Mouse (Mus musculus) kidney, postnatal 0 days (tissue): ENCODE data around the gene Wipf2. TPM values are rescaled to one million over a fixed set of nuclear protein-coding genes. Genes with fewer than 3 reads are reported as not detected.

ENCODE experiments used
- ATAC-seq: fragments of 200-750 bp; cut with Nextera tagmentation; replicated peaks from 2 replicates; pipeline ENCODE4 v1.8.0; 2017; ENCODE audit warnings: low read depth, moderate number of reproducible peaks, moderate TSS enrichment, moderate library complexity; ENCODE audit not compliant: low FRiP score
- DNase-seq: peaks from one replicate; pipeline ENCODE4 v3.0.0-alpha.2; 2016; ENCODE audit warnings: low spot score
- H3K27ac ChIP-seq: fragments of 300-500 bp; sonication (generic); 2 replicates; pipeline ENCODE4 v1.5.1; 2014; ENCODE audit warnings: mild to moderate bottlenecking
- H3K27me3 ChIP-seq: fragments of 300-500 bp; sonication (generic); 2 replicates; pipeline ENCODE4 v1.6.1; 2014; ENCODE audit warnings: low read length, mixed read lengths; ENCODE audit not compliant: insufficient read depth
- H3K36me3 ChIP-seq: fragments of 300-500 bp; sonication (generic); 2 replicates; pipeline ENCODE4 v1.6.1; 2014; ENCODE audit warnings: low read length, mixed read lengths; ENCODE audit not compliant: insufficient read depth
- H3K4me1 ChIP-seq: fragments of 300-500 bp; sonication (generic); replicated peaks from 2 replicates; pipeline ENCODE4 v1.6.1; 2014; ENCODE audit warnings: antibody characterized with exemption, low read length, mixed read lengths; ENCODE audit not compliant: insufficient read depth
- H3K4me2 ChIP-seq: fragments of 300-500 bp; sonication (generic); 2 replicates; pipeline ENCODE4 v1.6.1; 2014; ENCODE audit warnings: mild to moderate bottlenecking, low read length, moderate library complexity, mixed read lengths
- H3K4me3 ChIP-seq: fragments of 300-500 bp; sonication (generic); replicated peaks from 2 replicates; pipeline ENCODE4 v1.5.1; 2014; ENCODE audit warnings: low read depth, low read length
- H3K9ac ChIP-seq: fragments of 300-500 bp; sonication (generic); 2 replicates; pipeline ENCODE4 v1.6.1; 2014; ENCODE audit warnings: low read depth, low read length
- H3K9me3 ChIP-seq: fragments of 300-500 bp; sonication (generic); replicated peaks from 2 replicates; pipeline ENCODE4 v1.6.1; 2016; ENCODE audit warnings: low read length, inconsistent platforms, mixed read lengths
- CTCF ChIP-seq: IDR thresholded peaks from 2 replicates; pipeline ENCODE4 v1.5.1; 2016; ENCODE audit warnings: antibody characterized with exemption, low read depth, mild to moderate bottlenecking, moderate library complexity
- WGBS: fragments of 180-500 bp; shearing (Covaris S2); extraction: QIAGEN DNeasy Blood & Tissue Kit; methylation state at CpG from one replicate; pipeline ENCODE4 v1.1.7; 2014; 5-methylcytosine and 5-hydroxymethylcytosine counted together
- polyA plus RNA-seq: library from polyadenylated mRNA; unstranded; fragments of >200 nt; fragmentation: Nextera tagmentation; extraction: Ambion mirVana; gene quantifications from 2 replicates; pipeline ENCODE4 v1.2.1, GENCODE M21; 2015

Wipf2 gene
- polyA plus RNA-seq, 1 experiment from 2014 or later: 3.4 TPM

DNA sequence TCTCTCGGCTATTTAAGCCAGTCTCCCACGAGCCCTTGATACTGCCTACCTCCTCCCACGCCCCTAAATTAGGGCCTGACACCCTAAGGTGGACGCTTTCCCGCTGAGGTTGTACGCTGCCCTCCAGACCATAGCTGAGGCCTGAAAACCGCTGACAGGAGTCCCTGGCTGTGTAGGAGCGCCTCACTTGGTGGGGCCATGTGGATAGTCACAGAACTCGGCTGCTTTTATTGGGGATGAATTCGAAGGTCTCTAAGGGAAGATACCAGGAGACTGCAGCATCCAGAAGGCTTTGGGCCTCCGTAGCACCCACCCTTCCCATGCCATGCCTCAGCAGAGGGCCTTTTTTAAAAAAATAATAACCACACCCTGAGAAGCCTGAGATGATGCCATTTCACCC is 25.5 kb upstream of the Wipf2 start:
- DNase-seq (no peak), ATAC-seq (no peak)
- Histone ChIP-seq H3K36me3 (peaks cover 14% of the 10 kb centered on the region), H3K4me1 (peaks cover 17% of the 10 kb centered on the region), H3K9me3 (no peaks in the 10 kb centered on the region), H3K4me2 (peak overlapping the region; percentile 100), H3K4me3 (no peak overlapping the region; the same call in 1 of the 2 replicates), H3K27me3 (no peaks in the 10 kb centered on the region), H3K27ac (no peak overlapping the region), H3K9ac (no peak overlapping the region)
- WGBS: 37% methylated on average over 11 of the region's 11 CpGs
- TF ChIP-seq CTCF: no peak

DNA sequence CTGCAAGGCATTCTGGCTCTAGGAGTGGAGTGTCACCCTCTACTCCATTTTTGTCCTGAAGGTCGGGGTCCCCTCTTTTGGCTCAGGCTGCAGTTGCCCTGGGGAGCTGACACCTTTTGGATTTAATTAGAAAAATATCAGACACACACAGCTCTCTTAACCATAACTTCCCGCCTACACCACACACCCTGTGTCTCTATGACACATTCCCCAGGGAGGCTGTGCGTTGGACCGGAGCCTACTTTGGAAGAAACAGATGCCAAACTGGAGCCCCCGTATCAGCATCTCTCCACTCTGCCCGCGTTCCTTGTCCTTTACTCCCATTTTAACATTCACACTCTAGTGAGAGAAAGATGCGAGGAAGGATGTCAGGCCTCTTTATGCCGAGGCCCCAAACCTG is 24.9 kb upstream of the Wipf2 start:
- no peak for ATAC-seq
- H3K9me3 ChIP-seq: no peaks in the 10 kb centered on the region
- no peak for TF ChIP-seq CTCF
- no peak overlapping the region for H3K4me2 ChIP-seq
- no peak overlapping the region for H3K27ac ChIP-seq
- no peak for DNase-seq
- no peaks in the 10 kb centered on the region for H3K27me3 ChIP-seq
- H3K4me1 ChIP-seq: peaks cover 17% of the 10 kb centered on the region
- peaks cover 8% of the 10 kb centered on the region for H3K36me3 ChIP-seq
- no peak overlapping the region for H3K9ac ChIP-seq
- no peak overlapping the region for H3K4me3 ChIP-seq
- 57% methylated on average over 9 of the region's 9 CpGs for WGBS

DNA sequence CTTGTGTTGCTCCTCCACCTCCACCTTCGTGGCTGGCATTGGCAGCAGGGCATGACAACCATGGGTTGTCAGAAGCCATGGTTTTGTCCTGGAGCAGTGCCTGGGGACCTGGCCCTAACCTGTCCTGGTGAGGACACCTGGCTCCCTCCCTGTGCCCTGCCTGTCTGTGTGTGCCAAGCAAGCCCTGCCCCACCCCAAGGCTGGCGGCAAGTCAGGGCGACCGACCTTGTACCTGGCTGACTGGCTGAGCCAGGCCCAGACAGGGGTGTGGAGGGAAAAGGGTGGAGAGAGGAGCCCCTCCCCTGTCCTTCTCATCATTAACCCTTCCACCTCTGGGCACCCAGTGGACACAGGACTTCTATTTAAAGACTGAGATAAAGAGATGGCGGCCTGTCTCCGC is 24.0 kb upstream of the Wipf2 start:
- ATAC-seq (no peak), DNase-seq (no peak)
- no peak overlapping the region for H3K4me3 ChIP-seq
- no peaks in the 10 kb centered on the region for H3K9me3 ChIP-seq
- H3K27ac ChIP-seq: no peak overlapping the region
- H3K9ac ChIP-seq: no peak overlapping the region
- H3K4me2 ChIP-seq: no peak overlapping the region
- H3K27me3 ChIP-seq: no peaks in the 10 kb centered on the region
- H3K4me1 ChIP-seq: peaks cover 17% of the 10 kb centered on the region
- WGBS: 29% methylated on average over 6 of the region's 6 CpGs
- TF ChIP-seq CTCF: no peak
- H3K36me3 ChIP-seq: 0 out of 2 replicates have a peak, but pooled peaks cover 5% of the 10 kb centered on the region

DNA sequence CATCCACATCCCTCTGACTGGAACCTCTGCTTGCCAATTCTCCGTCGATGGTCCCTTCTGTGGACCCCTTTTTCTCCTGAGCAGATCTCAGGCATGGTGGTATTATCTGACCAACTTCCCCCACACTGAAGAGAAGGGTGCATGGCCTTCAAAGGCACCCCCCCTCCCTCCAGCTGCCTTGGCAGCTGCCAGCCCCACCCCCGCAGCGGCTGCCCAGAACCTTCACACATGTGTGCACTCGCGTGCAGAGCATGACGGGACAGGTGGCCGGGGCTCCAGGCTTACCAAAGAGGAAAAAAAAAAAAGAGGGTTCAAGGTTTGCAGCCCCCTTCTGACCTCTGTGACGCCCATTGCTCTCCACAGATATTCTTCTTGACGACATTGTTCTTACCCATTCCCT is 23.5 kb upstream of the Wipf2 start:
- no peaks in the 10 kb centered on the region for H3K9me3 ChIP-seq
- WGBS: 36% methylated on average over 10 of the region's 10 CpGs
- 0 out of 2 replicates have a peak, but pooled peaks cover 3% of the 10 kb centered on the region for H3K36me3 ChIP-seq
- H3K9ac ChIP-seq: no peak overlapping the region
- TF ChIP-seq CTCF: no peak
- H3K27ac ChIP-seq: no peak overlapping the region
- H3K4me3 ChIP-seq: no peak overlapping the region
- ATAC-seq (0 out of 2 replicates have a peak, but pooled peaks have one; percentile 29), DNase-seq (peak; percentile 56)
- peaks cover 17% of the 10 kb centered on the region for H3K4me1 ChIP-seq
- no peaks in the 10 kb centered on the region for H3K27me3 ChIP-seq
- no peak overlapping the region for H3K4me2 ChIP-seq

DNA sequence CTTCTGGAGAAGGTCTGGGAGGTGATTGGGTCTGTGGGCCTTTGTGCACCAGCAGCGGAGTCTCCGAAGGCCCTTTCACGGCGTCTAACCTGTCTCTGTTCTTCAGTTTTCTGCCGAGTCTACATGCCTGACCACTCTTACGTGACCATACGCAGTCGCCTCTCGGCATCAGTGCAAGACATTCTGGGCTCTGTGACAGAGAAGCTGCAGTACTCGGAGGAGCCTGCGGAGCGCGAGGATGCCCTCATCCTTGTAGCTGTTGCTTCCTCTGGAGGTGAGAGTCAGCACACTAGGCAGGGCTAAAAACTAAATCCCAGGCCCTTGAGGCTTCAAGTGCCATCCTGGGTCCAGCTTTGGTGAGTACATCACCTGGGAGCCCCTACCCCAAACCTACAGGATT is 17.4 kb upstream of the Wipf2 start:
- no peaks in the 10 kb centered on the region for H3K36me3 ChIP-seq
- no peak overlapping the region for H3K9ac ChIP-seq
- no peak overlapping the region for H3K27ac ChIP-seq
- WGBS: 42% methylated on average over 13 of the region's 13 CpGs
- peak; percentile 40; the same call in 1 of the 2 replicates for TF ChIP-seq CTCF
- H3K9me3 ChIP-seq: no peaks in the 10 kb centered on the region
- no peak overlapping the region for H3K4me2 ChIP-seq
- DNase-seq: peak; percentile 49
- H3K4me1 ChIP-seq: 0 out of 2 replicates have a peak, but pooled peaks cover 5% of the 10 kb centered on the region
- ATAC-seq: peak; percentile 73; the same call in 1 of the 2 replicates
- H3K4me3 ChIP-seq: no peak overlapping the region
- H3K27me3 ChIP-seq: no peaks in the 10 kb centered on the region

DNA sequence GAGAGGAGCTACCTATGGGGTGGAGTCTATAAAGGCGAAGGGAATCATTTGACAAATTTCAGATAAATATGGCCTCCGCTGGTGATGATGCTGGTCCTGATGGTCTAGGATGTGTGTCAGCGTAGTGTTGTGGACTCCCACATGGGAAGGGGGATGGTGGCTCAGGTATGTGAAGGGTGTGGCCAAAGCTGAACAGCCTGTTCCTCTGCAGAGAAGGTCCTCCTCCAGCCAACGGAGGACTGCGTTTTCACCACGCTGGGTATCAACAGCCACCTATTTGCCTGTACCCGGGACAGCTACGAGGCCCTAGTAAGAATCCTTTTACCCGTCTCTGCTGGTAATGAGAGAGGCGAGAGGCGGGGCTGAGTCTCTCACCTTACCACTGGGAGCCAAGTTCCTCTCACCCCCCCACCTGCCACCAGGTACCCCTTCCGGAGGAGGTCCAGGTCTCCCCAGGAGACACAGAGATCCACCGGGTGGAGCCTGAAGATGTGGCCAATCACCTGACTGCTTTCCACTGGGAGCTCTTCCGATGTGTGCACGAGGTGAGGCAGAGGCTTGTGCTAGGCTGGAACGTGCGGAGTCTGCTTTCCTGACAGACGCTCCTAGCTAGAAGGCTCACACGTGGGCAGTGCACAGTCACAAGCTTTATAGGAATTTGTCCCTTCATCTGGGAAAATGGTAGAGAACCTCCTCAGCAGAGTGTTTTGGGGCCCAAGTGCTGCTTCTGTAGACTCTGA is 16.4 kb upstream of the Wipf2 start:
- ATAC-seq: no peak

More for the DNA sequence above, 16.4 kb upstream of the Wipf2 start:
- Histone ChIP-seq H3K4me2 (no peak overlapping the region), H3K27me3 (no peaks in the 10 kb centered on the region), H3K4me3 (no peak overlapping the region), H3K9me3 (no peaks in the 10 kb centered on the region), H3K36me3 (no peaks in the 10 kb centered on the region), H3K27ac (no peak overlapping the region), H3K4me1 (0 out of 2 replicates have a peak, but pooled peaks cover 5% of the 10 kb centered on the region), H3K9ac (no peak overlapping the region)
- no peak for TF ChIP-seq CTCF
- no peak for DNase-seq
- WGBS: 70% methylated on average over 19 of the region's 19 CpGs
